Mouse (Mus musculus) heart, postnatal 25 days (tissue): ENCODE measurements around the gene Tor4a. TPM values are rescaled to one million over a fixed set of nuclear protein-coding genes. Genes with fewer than 3 reads are reported as not detected.
A peak's percentile ranks its signal among the peaks of the same experiment; 100 is the strongest.

ENCODE experiments used
- DNase-seq: peaks from one replicate; pipeline ENCODE4 v3.0.0; 2022; ENCODE audit warnings: low spot score
- intact Hi-C: fragments of 180-260 bp; cut with DNase I; formaldehyde crosslinking; loops from one replicate; pipeline ENCODE4 v1.15.1; 2025
- total RNA-seq, 2 experiments: library from RNA; stranded (reverse); gene quantifications; 2 replicates each; pipeline ENCODE4 v1.2.3; 2021

Gene Tor4a
- total RNA-seq: 1 to 10 TPM; 4.1 to 4.2 TPM

GRCm38 (mm10) chr2:25196172-25196954 lies at the start of gene Tor4a:
TSS of gene Tor4a (minus strand) at chr2:25196886.
- intact Hi-C loops: no loop called here
- peak; percentile 88 for DNase-seq

- intact Hi-C loops: no loop called here
Observed at GRCm38 (mm10) chr2:25244144-25244543, 47.5 kb upstream of the Tor4a start.

GRCm38 (mm10) chr2:25243342-25243741 lies 46.7 kb upstream of the Tor4a start:
- DNase-seq: no peak
- intact Hi-C loops: no loop called here

More at GRCm38 (mm10) chr2:25244144-25244543, 47.5 kb upstream of the Tor4a start:
- DNase-seq: no peak

- intact Hi-C loops: no loop called here
- no peak for DNase-seq
Observed at GRCm38 (mm10) chr2:25242101-25242506, 45.4 kb upstream of the Tor4a start, which contains the start of the genes Rnf208 and Cysrt1. TSS of gene Rnf208 (plus strand) at chr2:25242255. TSS of gene Cysrt1 (minus strand) at chr2:25242452.

- DNase-seq: no peak
- intact Hi-C loops: no loop called here
Observed at GRCm38 (mm10) chr2:25241438-25241775, 44.7 kb upstream of the Tor4a start.

- peak; percentile 30 for DNase-seq
- intact Hi-C loops: no loop called here
Observed at GRCm38 (mm10) chr2:25240723-25241437, 44.2 kb upstream of the Tor4a start.

- intact Hi-C loops: no loop called here
- DNase-seq: no peak
Observed at GRCm38 (mm10) chr2:25240310-25240709, 43.6 kb upstream of the Tor4a start.

GRCm38 (mm10) chr2:25239766-25240165 lies 43.1 kb upstream of the Tor4a start:
- DNase-seq: no peak
- intact Hi-C loops: no loop called here

GRCm38 (mm10) chr2:25238106-25238505 lies 41.4 kb upstream of the Tor4a start:
- intact Hi-C loops: no loop called here

GRCm38 (mm10) chr2:25237522-25237921 lies 40.8 kb upstream of the Tor4a start:
- intact Hi-C loops: no loop called here
- no peak for DNase-seq

More at GRCm38 (mm10) chr2:25238106-25238505, 41.4 kb upstream of the Tor4a start:
- no peak for DNase-seq

- DNase-seq: no peak
- intact Hi-C loops: no loop called here
Observed at GRCm38 (mm10) chr2:25236614-25237013, 39.9 kb upstream of the Tor4a start, which contains the start of gene Rnf224. TSS of gene Rnf224 (minus strand) at chr2:25236787.

- no peak for DNase-seq
- intact Hi-C loops: no loop called here
Observed at GRCm38 (mm10) chr2:25234551-25235220, 38.0 kb upstream of the Tor4a start.

- no peak for DNase-seq
- intact Hi-C loops: no loop called here
Observed at GRCm38 (mm10) chr2:25234050-25234449, 37.4 kb upstream of the Tor4a start, which contains the start of gene Slc34a3. TSS of gene Slc34a3 (minus strand) at chr2:25234364.

- no peak for DNase-seq
- intact Hi-C loops: no loop called here
Observed at GRCm38 (mm10) chr2:25233421-25233820, 36.7 kb upstream of the Tor4a start.

GRCm38 (mm10) chr2:25231038-25231437 lies 34.4 kb upstream of the Tor4a start:
- no peak for DNase-seq
- intact Hi-C loops: no loop called here

- intact Hi-C loops: no loop called here
- DNase-seq: no peak
Observed at GRCm38 (mm10) chr2:25230581-25230980, 33.9 kb upstream of the Tor4a start.

- intact Hi-C loops: loop anchor here (2.0 to 5.0 kb wide), 2 partner anchors 23 to 63 kb away; no protein-coding TSS in a partner anchor
- DNase-seq: no peak
Observed at GRCm38 (mm10) chr2:25229582-25229981, 32.9 kb upstream of the Tor4a start.

- DNase-seq: no peak
- intact Hi-C loops: loop anchor here (1.0 to 5.0 kb wide), 3 partner anchors 24 to 63 kb away; no protein-coding TSS in a partner anchor
Observed at GRCm38 (mm10) chr2:25228995-25229530, 32.4 kb upstream of the Tor4a start.

GRCm38 (mm10) chr2:25228431-25228889 lies 31.8 kb upstream of the Tor4a start:
- intact Hi-C loops: loop anchor here (1.0 to 5.0 kb wide), 3 partner anchors 24 to 64 kb away; no protein-coding TSS in a partner anchor
- DNase-seq: peak; percentile 76

- no peak for DNase-seq
- intact Hi-C loops: loop anchor here (5.0 kb wide), 1 partner anchor 65 kb away; no protein-coding TSS in a partner anchor
Observed at GRCm38 (mm10) chr2:25227406-25227805, 30.7 kb upstream of the Tor4a start.
